8 mouse cellular contexts compared by ENCODE assay signal in the genomic region with DNA sequence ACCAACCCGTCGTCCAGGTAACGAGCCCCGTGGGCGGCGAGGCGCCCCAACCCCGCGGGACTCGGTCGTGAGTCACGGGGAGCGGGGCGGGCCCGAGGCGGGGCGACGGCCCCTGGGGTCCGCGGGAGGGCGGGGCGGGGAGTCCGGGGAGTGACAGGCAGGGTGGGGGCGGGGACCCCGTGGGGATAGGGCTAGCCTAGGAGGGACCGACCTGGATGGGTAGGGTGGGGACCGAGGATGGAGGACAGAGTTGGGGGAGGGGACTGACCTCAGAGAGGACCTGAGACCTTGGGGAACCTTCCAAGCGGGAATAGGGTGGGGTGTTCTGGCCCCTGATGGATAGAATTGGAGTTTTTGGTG. TPM values are rescaled to one million over a fixed set of nuclear protein-coding genes. Genes with fewer than 3 reads are reported as not detected.
DNase-seq lines count a peak whose midpoint lies in the region; ATAC-seq and TF ChIP-seq lines count a peak whose summit lies in the region.

No protein-coding gene starts in this region.

- ATAC-seq in forebrain, embryonic 13.5 days = peak; percentile 50
- peak; percentile 62 for ATAC-seq in liver, embryonic 12.5 days

- peak overlapping the region; percentile 76 for H3K9ac ChIP-seq in heart, adult 2 months (ENCODE audit: low read depth, low read length)
- H3K9ac ChIP-seq in forebrain, embryonic 13.5 days = peak overlapping the region; percentile 69
- H3K9ac ChIP-seq in liver, embryonic 12.5 days = peak overlapping the region; percentile 79

- H3K4me1 ChIP-seq in heart, adult 2 months (ENCODE audit: control insufficient read depth, insufficient read depth, low read length) = peaks cover 2% of the 10 kb centered on the region
- H3K4me1 ChIP-seq in forebrain, embryonic 13.5 days = peaks cover 45% of the 10 kb centered on the region
- H3K4me1 ChIP-seq in liver, embryonic 12.5 days = peaks cover 24% of the 10 kb centered on the region

- peaks cover 4% of the 10 kb centered on the region; the same call in 1 of the 2 replicates for H3K27me3 ChIP-seq in heart, adult 2 months (ENCODE audit: control insufficient read depth, insufficient read depth, low read length)
- no peaks in the 10 kb centered on the region for H3K27me3 ChIP-seq in C2C12 (ENCODE audit: control insufficient read depth, insufficient read depth, insufficient read length)
- H3K27me3 ChIP-seq in forebrain, embryonic 13.5 days = 0 out of 2 replicates have a peak, but pooled peaks cover 1% of the 10 kb centered on the region
- H3K27me3 ChIP-seq in liver, embryonic 12.5 days (replicated peaks) = peaks cover 84% of the 10 kb centered on the region

- H3K4me2 ChIP-seq in forebrain, embryonic 13.5 days = peak overlapping the region; percentile 67
- peak overlapping the region; percentile 93 for H3K4me2 ChIP-seq in liver, embryonic 12.5 days

- H3K79me3 ChIP-seq in C2C12 (ENCODE audit: low read depth) = no peaks in the 10 kb centered on the region

- H3ac ChIP-seq in C2C12 (ENCODE audit: control insufficient read depth, insufficient read length, low read depth) = peak overlapping the region; percentile 45

- no peaks in the 10 kb centered on the region for H3K36me3 ChIP-seq in heart, adult 2 months (ENCODE audit: control insufficient read depth, insufficient read depth, low read length)
- H3K36me3 ChIP-seq in C2C12 (ENCODE audit: control insufficient read depth, insufficient read depth) = no peaks in the 10 kb centered on the region
- no peaks in the 10 kb centered on the region for H3K36me3 ChIP-seq in forebrain, embryonic 13.5 days (ENCODE audit: poor library complexity, severe bottlenecking)
- no peaks in the 10 kb centered on the region for H3K36me3 ChIP-seq in liver, embryonic 12.5 days

- DNase-seq in heart, adult 2 months = no peak
- no peak for DNase-seq in heart, postnatal 14 days
- DNase-seq in right cerebral cortex, postnatal 10 days (ENCODE audit: low spot score in 2 of 2) = no peak
- DNase-seq in right cerebral cortex, adult 2 months (ENCODE audit: low spot score in 2 of 2) = no peak
- DNase-seq in embryo, embryonic 11 days = no peak

- H3K4me3 ChIP-seq in heart, adult 2 months = peak overlapping the region; percentile 67
- H3K4me3 ChIP-seq in C2C12 (ENCODE audit: insufficient read depth, poor library complexity, severe bottlenecking) = peak overlapping the region; percentile 25
- H3K4me3 ChIP-seq in forebrain, embryonic 13.5 days = peak overlapping the region; percentile 57
- peak overlapping the region; percentile 73 for H3K4me3 ChIP-seq in liver, embryonic 12.5 days

- no peak for TF ChIP-seq POLR2A in heart, adult 2 months (IDR thresholded peaks at IDR 0.05; ENCODE audit: insufficient read depth, low read depth, low read length)

- 3% methylated on average over 28 of the region's 28 CpGs for WGBS in heart, adult 2 months
- WGBS in forebrain, embryonic 13.5 days = 1% methylated on average over 15 of the region's 28 CpGs
- WGBS in liver, embryonic 12.5 days (ENCODE audit: insufficient replicate concordance) = 3% methylated on average over 28 of the region's 28 CpGs

- no peak for TF ChIP-seq CTCF in heart, adult 2 months (IDR thresholded peaks at IDR 0.05)
- no peak for TF ChIP-seq CTCF in C2C12 (IDR thresholded peaks at IDR 0.05; ENCODE audit: control insufficient read depth, insufficient read depth, insufficient read length)

- intact Hi-C loops in heart, adult 2 months (cut with DNase I) = no loop called here
- intact Hi-C loops in heart, postnatal 14 days (cut with DNase I) = no loop called here

- no peak for TF ChIP-seq EP300 in heart, adult 2 months (IDR thresholded peaks at IDR 0.05; ENCODE audit: insufficient read depth, low read depth, low read length)

- no peak overlapping the region; the same call in 1 of the 2 replicates for H3K27ac ChIP-seq in heart, adult 2 months
- H3K27ac ChIP-seq in forebrain, embryonic 13.5 days = no peak overlapping the region
- peak overlapping the region; percentile 65 for H3K27ac ChIP-seq in liver, embryonic 12.5 days

- no peaks in the 10 kb centered on the region for H3K79me2 ChIP-seq in heart, adult 2 months (replicated peaks; ENCODE audit: control insufficient read depth, insufficient read depth, low read length)
- H3K79me2 ChIP-seq in C2C12 (ENCODE audit: control insufficient read depth, insufficient read depth) = no peaks in the 10 kb centered on the region

- no peaks in the 10 kb centered on the region for H3K9me3 ChIP-seq in forebrain, embryonic 13.5 days (replicated peaks)
- no peaks in the 10 kb centered on the region for H3K9me3 ChIP-seq in liver, embryonic 12.5 days (replicated peaks)

TF ChIP-seq in C2C12, 6 proteins besides CTCF, POLR2A, EP300 and RAD21:
- no peak for TF ChIP-seq USF1 (IDR thresholded peaks at IDR 0.05; ENCODE audit: low read depth)
- no peak for TF ChIP-seq FOSL1 (IDR thresholded peaks at IDR 0.05; ENCODE audit: insufficient read depth, low read length, poor library complexity, severe bottlenecking)
- no peak for TF ChIP-seq MAX (IDR thresholded peaks at IDR 0.05)
- no peak for TF ChIP-seq MYOD1 (IDR thresholded peaks at IDR 0.05; ENCODE audit: control insufficient read depth, insufficient read length, low read depth)
- no peak for TF ChIP-seq CEBPB (IDR thresholded peaks at IDR 0.05; ENCODE audit: low read depth)
- no peak for TF ChIP-seq MYOG (IDR thresholded peaks at IDR 0.05; ENCODE audit: control insufficient read depth, extremely low read depth, insufficient read length)

RNA-seq across cellular contexts. Expression of a gene that starts 0.3 kb away (rescaled TPM):
- 1 to 10 TPM; 1.8 to 2.0 TPM for total RNA-seq in heart, adult 2 months (2021)
- 5.0 and 6.3 TPM in 2 replicates for polyA plus RNA-seq in heart, adult 2 months (2012; rRNA removed)
- 1 to 10 TPM; 2.7 to 3.4 TPM for total RNA-seq in heart, postnatal 14 days (2021)
- polyA plus RNA-seq in C2C12 (2012; fragmentation: generic; extraction: Trizol) = 0.19 TPM
- 9.7 and 10.9 TPM in 2 replicates for polyA plus RNA-seq in forebrain, embryonic 13.5 days (2015; fragmentation: Nextera tagmentation; extraction: Ambion mirVana)
- 1.1 and 1.2 TPM in 2 replicates for polyA plus RNA-seq in liver, embryonic 12.5 days (2016; fragmentation: Nextera tagmentation; extraction: Ambion mirVana)

RNA-seq across cellular contexts. Expression of a gene that starts 2.6 kb away (rescaled TPM):
- total RNA-seq in heart, adult 2 months (2021) = under 1 TPM in 1 of 2 experiments, not detected in 1; 0.09 TPM
- polyA plus RNA-seq in heart, adult 2 months (2012; rRNA removed) = 0.14 and 0.20 TPM in 2 replicates
- under 1 TPM; 0.12 TPM for total RNA-seq in heart, postnatal 14 days (2021)
- 0.26 TPM for polyA plus RNA-seq in C2C12 (2012; fragmentation: generic; extraction: Trizol)
- 44.5 and 54.2 TPM in 2 replicates for polyA plus RNA-seq in forebrain, embryonic 13.5 days (2015; fragmentation: Nextera tagmentation; extraction: Ambion mirVana)
- polyA plus RNA-seq in liver, embryonic 12.5 days (2016; fragmentation: Nextera tagmentation; extraction: Ambion mirVana) = 0.05 and 0.06 TPM in 2 replicates

RNA-seq across cellular contexts. Expression of a gene that starts 19.5 kb away (rescaled TPM):
- under 1 TPM; 0.48 to 0.86 TPM for total RNA-seq in heart, adult 2 months (2021)
- 0.97 and 1.5 TPM in 2 replicates for polyA plus RNA-seq in heart, adult 2 months (2012; rRNA removed)
- under 1 TPM; 0.26 to 0.51 TPM for total RNA-seq in heart, postnatal 14 days (2021)
- polyA plus RNA-seq in C2C12 (2012; fragmentation: generic; extraction: Trizol) = 0.98 TPM
- polyA plus RNA-seq in forebrain, embryonic 13.5 days (2015; fragmentation: Nextera tagmentation; extraction: Ambion mirVana) = 5.6 and 7.4 TPM in 2 replicates
- 2.0 and 2.2 TPM in 2 replicates for polyA plus RNA-seq in liver, embryonic 12.5 days (2016; fragmentation: Nextera tagmentation; extraction: Ambion mirVana)

RNA-seq across cellular contexts. Expression of a gene that starts 31.4 kb away (rescaled TPM):
- total RNA-seq in heart, adult 2 months (2021) = 1 to 10 TPM; 8.7 to 8.8 TPM
- 4.7 and 6.3 TPM in 2 replicates for polyA plus RNA-seq in heart, adult 2 months (2012; rRNA removed)
- 1 to 10 TPM; 3.6 to 9.8 TPM for total RNA-seq in heart, postnatal 14 days (2021)
- polyA plus RNA-seq in C2C12 (2012; fragmentation: generic; extraction: Trizol) = 0.18 TPM
- not detected in 2 replicates for polyA plus RNA-seq in forebrain, embryonic 13.5 days (2015; fragmentation: Nextera tagmentation; extraction: Ambion mirVana)
- not detected in 2 replicates for polyA plus RNA-seq in liver, embryonic 12.5 days (2016; fragmentation: Nextera tagmentation; extraction: Ambion mirVana)

RNA-seq across cellular contexts. Expression of a gene that starts 33.5 kb away (rescaled TPM):
- total RNA-seq in heart, adult 2 months (2021) = 100 to 1,000 TPM in 1 of 2 experiments, 10 to 100 TPM in 1; 85.7 to 101 TPM
- 66.7 and 93.2 TPM in 2 replicates for polyA plus RNA-seq in heart, adult 2 months (2012; rRNA removed)
- total RNA-seq in heart, postnatal 14 days (2021) = 10 to 100 TPM; 83.0 to 96.2 TPM
- polyA plus RNA-seq in C2C12 (2012; fragmentation: generic; extraction: Trizol) = 174 TPM
- 134 and 135 TPM in 2 replicates for polyA plus RNA-seq in forebrain, embryonic 13.5 days (2015; fragmentation: Nextera tagmentation; extraction: Ambion mirVana)
- 152 and 156 TPM in 2 replicates for polyA plus RNA-seq in liver, embryonic 12.5 days (2016; fragmentation: Nextera tagmentation; extraction: Ambion mirVana)

Comparison
In these comparisons a context has a peak if more than half of its experiments do, and no peak if none do; other contexts are left out.
1. RNA of a gene that starts 2.6 kb away (polyA plus RNA-seq): 44.5 to 54.2 TPM in forebrain, embryonic 13.5 days; 0.26 TPM in C2C12 (single experiment), 0.14 to 0.20 TPM in heart, adult 2 months and 0.05 to 0.06 TPM in liver, embryonic 12.5 days; every median in the first group is over 10 times any median in the second.
2. Peak in every context shown above with its lines, with median percentiles within 50 percentile points of each other: H3K4me3 ChIP-seq and H3K9ac ChIP-seq.